Mouse (Mus musculus) stomach, embryonic 16.5 days (tissue): ENCODE measurements around the gene Ddx5. TPM values are rescaled to one million over a fixed set of nuclear protein-coding genes. Genes with fewer than 3 reads are reported as not detected.

Source experiments
- microRNA-seq: library from miRNA; unstranded; fragments of <30 nt; microRNA quantifications from one replicate; pipeline ENCODE4, GENCODE M21; 2016
- polyA plus RNA-seq: library from polyadenylated mRNA; unstranded; fragments of >200 nt; fragmentation: Nextera tagmentation; extraction: Ambion mirVana; gene quantifications from 2 replicates; pipeline ENCODE4 v1.2.1, GENCODE M21; 2015

Gene Ddx5
- polyA plus RNA-seq, 1 experiment from 2014 or later = 316 TPM

Small RNA genes within 50 kb of the gene (microRNA-seq; reads per million reads assigned to microRNA genes)
- gene Gm25994 (not detected), gene Mir3064 (6.6 reads per million, percentile 28 among the genes with 10 or more reads in this experiment)

Other genes starting within 250 kb of the Ddx5 start
- 13.1 and 15.2 TPM in 2 replicates for gene Tex2, start 175.8 kb downstream of the Ddx5 start, polyA plus RNA-seq
- gene Pecam1, start 38.6 kb downstream of the Ddx5 start, polyA plus RNA-seq = 51.7 and 55.0 TPM in 2 replicates
- gene Milr1, start 38.0 kb downstream of the Ddx5 start, polyA plus RNA-seq = 3.1 TPM in 2 replicates
- 10.5 and 11.7 TPM in 2 replicates for gene Polg2, start 9.6 kb downstream of the Ddx5 start, polyA plus RNA-seq
- gene Cep95, start 67 bp upstream of the Ddx5 start, polyA plus RNA-seq = 18.8 and 20.4 TPM in 2 replicates
- 11.4 and 14.2 TPM in 2 replicates for gene Smurf2, start 131.5 kb upstream of the Ddx5 start, polyA plus RNA-seq
- gene Kpna2, start 210.4 kb upstream of the Ddx5 start, polyA plus RNA-seq = 297 and 327 TPM in 2 replicates
- 2.0 TPM in 2 replicates for gene 1810010H24Rik, start 236.5 kb upstream of the Ddx5 start, polyA plus RNA-seq